Mouse (Mus musculus) embryonic fibroblast, embryonic 13.5 days (primary cell): ENCODE data around the gene Rhoa.

Source experiments
- CTCF ChIP-seq: IDR thresholded peaks from 2 replicates; pipeline ENCODE4 v1.5.1; 2011; ENCODE audit warnings: mild to moderate bottlenecking, control low read depth, low read length, moderate library complexity, borderline replicate concordance; ENCODE audit not compliant: insufficient read depth
- POLR2A ChIP-seq: IDR thresholded peaks from 2 replicates; pipeline ENCODE4 v1.6.1; 2011; ENCODE audit warnings: low read depth, mild to moderate bottlenecking, control low read depth, low read length, moderate library complexity

GRCm38 (mm10) chr9:108280071-108280828 lies 25.7 kb upstream of the Rhoa start:
- TF ChIP-seq CTCF, result no peak
- peak; percentile 69 for TF ChIP-seq POLR2A
